Mouse (Mus musculus): ENCODE results near the gene Bcl6b. TPM values are rescaled to one million over a fixed set of nuclear protein-coding genes. Genes with fewer than 3 reads are reported as not detected.

The Bcl6b gene
- 18.1 and 19.8 TPM in 2 replicates for polyA plus RNA-seq (2015; fragmentation: Nextera tagmentation; extraction: Ambion mirVana)

DNA sequence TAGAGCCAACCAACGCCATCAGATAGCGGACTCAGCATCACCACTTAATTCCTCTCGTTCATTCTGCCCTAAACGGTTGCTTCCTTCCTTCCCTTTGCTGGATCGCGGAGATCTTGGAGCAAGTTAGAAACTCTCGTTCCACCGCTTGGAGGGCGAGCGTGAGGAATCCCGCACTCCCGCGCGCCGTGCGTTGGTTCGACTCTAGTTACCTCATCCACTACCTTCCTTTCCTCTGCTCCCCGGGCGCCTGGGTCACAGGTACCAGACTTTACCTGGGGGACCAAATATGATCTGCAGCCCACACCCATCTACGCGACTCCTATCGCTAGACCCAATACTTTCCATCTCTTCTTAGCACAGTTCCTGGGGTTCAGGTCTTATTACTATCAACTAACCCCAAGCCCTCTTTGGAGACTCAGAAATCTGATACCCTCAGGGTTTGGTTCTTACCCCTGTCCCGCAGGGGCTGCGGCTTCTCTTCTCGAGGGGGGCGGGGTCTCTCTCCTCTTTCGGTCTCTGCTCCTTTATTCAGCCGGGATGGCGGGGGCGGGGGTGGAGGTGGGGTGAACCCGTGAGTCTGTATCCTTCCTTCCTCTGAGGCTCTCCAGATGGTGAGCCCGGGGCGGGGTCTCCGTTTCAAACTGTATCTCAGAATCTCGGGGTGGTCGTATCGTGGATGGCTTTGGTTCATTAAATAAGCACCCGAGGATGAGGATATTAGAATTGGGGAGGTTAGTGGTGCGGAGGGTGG, at the start of gene Bcl6b:
TSS of gene Bcl6b (minus strand) at position 539 of the 751 bp plus-strand sequence.
- peaks cover 58% of the 10 kb centered on the region for H3K4me1 ChIP-seq (replicated peaks)
- 2% methylated on average over 39 of the region's 39 CpGs for WGBS
- peak within 1 kb of the TSS; percentile 54 for H3K9ac ChIP-seq
- no peak; the same call in 1 of the 2 replicates for ATAC-seq (replicated peaks; ENCODE audit: insufficient number of reproducible peaks, insufficient read depth, low FRiP score, low read depth)
- H3K4me2 ChIP-seq = peak within 1 kb of the TSS; percentile 60
- H3K27me3 ChIP-seq = peaks cover 53% of the 10 kb centered on the region
- H3K9me3 ChIP-seq (replicated peaks) = no peaks in the 10 kb centered on the region
- H3K36me3 ChIP-seq = no peaks in the 10 kb centered on the region
- H3K4me3 ChIP-seq = peak within 1 kb of the TSS; percentile 49
- H3K27ac ChIP-seq = peak within 1 kb of the TSS; percentile 86

DNA sequence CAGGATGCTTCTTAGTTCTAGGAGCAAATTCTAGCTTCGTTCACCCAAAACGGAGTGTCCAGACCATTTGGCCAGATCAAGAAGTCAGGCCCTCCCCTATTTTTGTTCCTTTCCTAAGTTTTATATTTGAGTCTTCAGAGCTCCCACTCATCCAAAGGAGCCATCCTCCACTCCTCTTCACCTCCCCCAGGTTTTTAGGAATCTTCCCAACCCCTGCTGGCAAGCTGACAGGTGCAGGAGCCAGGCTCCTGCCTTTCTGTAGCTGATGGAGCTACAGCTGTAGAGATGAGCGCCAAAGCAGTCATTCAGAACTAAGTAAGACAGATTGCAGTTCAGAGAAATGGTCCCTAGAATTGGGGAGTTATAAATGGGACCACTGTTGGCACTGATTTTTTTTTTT, 49.4 kb upstream of the Bcl6b start:
- no peaks in the 10 kb centered on the region for H3K36me3 ChIP-seq
- no peaks in the 10 kb centered on the region for H3K9me3 ChIP-seq (replicated peaks)
- no peak overlapping the region for H3K4me2 ChIP-seq
- WGBS = 80% methylated on average over 3 of the region's 3 CpGs
- peaks cover 7% of the 10 kb centered on the region for H3K4me1 ChIP-seq (replicated peaks)
- ATAC-seq (replicated peaks; ENCODE audit: insufficient number of reproducible peaks, insufficient read depth, low FRiP score, low read depth) = no peak
- H3K27ac ChIP-seq = no peak overlapping the region
- H3K27me3 ChIP-seq = no peaks in the 10 kb centered on the region
- H3K9ac ChIP-seq = no peak overlapping the region
- H3K4me3 ChIP-seq = no peak overlapping the region

DNA sequence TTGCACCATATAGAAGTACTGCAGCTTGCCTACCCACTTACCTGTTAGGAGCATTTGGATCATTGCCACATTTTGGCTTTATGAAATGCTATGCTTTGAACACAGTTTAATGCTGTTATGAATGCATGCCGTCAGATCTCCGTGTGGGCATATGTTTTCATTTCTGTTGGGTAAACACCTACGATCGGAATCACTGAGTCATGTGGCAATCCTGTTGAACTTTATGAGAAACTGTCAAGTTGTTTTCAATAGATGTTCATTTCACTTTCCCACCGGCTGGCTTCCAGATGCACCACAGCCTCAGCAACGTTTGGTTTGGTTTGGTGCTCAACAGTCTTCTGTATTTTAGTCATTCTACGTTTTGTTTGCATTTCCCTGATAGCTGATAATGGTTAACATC, 42.0 kb upstream of the Bcl6b start:
- no peak overlapping the region for H3K4me2 ChIP-seq
- no peak overlapping the region for H3K27ac ChIP-seq
- H3K27me3 ChIP-seq = no peaks in the 10 kb centered on the region
- no peak for ATAC-seq (replicated peaks; ENCODE audit: insufficient number of reproducible peaks, insufficient read depth, low FRiP score, low read depth)
- no peaks in the 10 kb centered on the region for H3K36me3 ChIP-seq
- no peaks in the 10 kb centered on the region for H3K9me3 ChIP-seq (replicated peaks)
- H3K9ac ChIP-seq = no peak overlapping the region
- no peak overlapping the region for H3K4me3 ChIP-seq
- 83% methylated on average over 7 of the region's 7 CpGs for WGBS
- H3K4me1 ChIP-seq (replicated peaks) = no peaks in the 10 kb centered on the region

DNA sequence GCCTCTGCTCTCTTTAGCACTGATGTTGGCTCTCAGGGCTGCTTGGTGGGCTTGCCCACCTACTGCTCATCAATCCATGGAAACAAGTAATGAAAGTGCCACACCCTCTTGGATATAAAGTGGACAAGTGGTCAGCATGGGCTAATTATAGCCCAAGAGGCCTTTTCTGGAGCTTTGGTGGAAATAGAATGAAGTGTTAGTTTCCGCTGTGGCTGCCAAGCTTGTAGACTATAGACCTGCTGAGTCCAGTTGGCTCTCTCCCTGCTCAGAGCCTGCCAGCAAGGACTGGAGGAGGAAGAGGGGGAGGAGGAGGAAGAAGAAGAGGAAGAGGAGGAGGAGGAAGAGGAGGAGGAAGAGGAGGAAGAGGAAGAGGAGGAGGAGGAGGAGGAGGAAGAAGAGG, 36.8 kb upstream of the Bcl6b start:
- ATAC-seq (replicated peaks; ENCODE audit: insufficient number of reproducible peaks, insufficient read depth, low FRiP score, low read depth) = peak; percentile 53
- no peaks in the 10 kb centered on the region for H3K9me3 ChIP-seq (replicated peaks)
- no peak overlapping the region for H3K9ac ChIP-seq
- no peak overlapping the region for H3K4me3 ChIP-seq
- peaks cover 11% of the 10 kb centered on the region for H3K4me1 ChIP-seq (replicated peaks)
- H3K27ac ChIP-seq = peak overlapping the region; percentile 36
- no peaks in the 10 kb centered on the region for H3K27me3 ChIP-seq
- H3K4me2 ChIP-seq = no peak overlapping the region
- WGBS = 54% methylated on average over 1 of the region's 1 CpGs
- H3K36me3 ChIP-seq = no peaks in the 10 kb centered on the region

DNA sequence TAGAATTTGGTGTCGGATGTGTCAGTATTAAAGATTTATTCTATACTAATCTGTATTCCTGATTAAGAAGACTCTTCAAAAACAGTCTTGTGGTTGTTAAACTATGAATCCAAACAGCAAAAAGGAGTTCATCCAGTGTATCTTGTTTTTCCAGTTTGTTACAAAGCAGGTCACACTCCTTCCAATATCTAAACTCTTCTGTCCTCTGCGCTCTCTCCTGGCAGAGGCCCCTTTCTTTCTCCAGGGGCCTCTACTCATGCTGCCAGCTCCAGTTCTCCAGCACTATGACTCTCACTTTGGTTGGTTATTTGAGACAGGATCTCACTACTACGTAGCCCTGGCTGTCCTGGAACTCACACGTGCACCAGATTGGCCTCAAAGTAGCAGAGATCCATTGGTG, 36.2 kb upstream of the Bcl6b start:
- H3K4me1 ChIP-seq (replicated peaks) = peaks cover 11% of the 10 kb centered on the region
- H3K9me3 ChIP-seq (replicated peaks) = no peaks in the 10 kb centered on the region
- H3K4me2 ChIP-seq = no peak overlapping the region
- no peak overlapping the region for H3K9ac ChIP-seq
- peak overlapping the region; percentile 36; the same call in 1 of the 2 replicates for H3K27ac ChIP-seq
- 61% methylated on average over 4 of the region's 4 CpGs for WGBS
- ATAC-seq (replicated peaks; ENCODE audit: insufficient number of reproducible peaks, insufficient read depth, low FRiP score, low read depth) = no peak
- H3K4me3 ChIP-seq = no peak overlapping the region
- H3K36me3 ChIP-seq = no peaks in the 10 kb centered on the region
- no peaks in the 10 kb centered on the region for H3K27me3 ChIP-seq

DNA sequence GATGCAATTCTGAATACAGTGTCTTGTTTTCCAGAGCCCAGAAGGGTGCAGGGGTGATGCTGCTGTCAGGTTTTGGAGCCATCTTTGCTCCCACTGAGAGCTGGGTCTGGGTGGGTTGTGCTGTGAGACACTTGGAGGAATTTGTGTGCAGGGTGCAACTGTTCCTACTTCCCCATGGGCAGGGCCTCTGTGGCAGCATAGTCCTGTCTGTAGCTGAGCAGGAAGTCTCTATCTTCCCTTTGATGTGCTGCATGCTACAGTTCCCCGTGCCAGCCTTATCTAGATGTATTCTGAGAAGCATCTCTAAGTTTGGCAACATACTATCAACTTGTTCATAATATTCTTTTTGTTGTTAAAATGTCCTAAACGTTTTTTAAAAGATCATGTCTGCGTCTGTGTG, 35.7 kb upstream of the Bcl6b start:
- no peaks in the 10 kb centered on the region for H3K36me3 ChIP-seq
- WGBS = 41% methylated on average over 3 of the region's 3 CpGs
- no peaks in the 10 kb centered on the region for H3K27me3 ChIP-seq
- H3K4me1 ChIP-seq (replicated peaks) = peaks cover 11% of the 10 kb centered on the region
- H3K27ac ChIP-seq = peak overlapping the region; percentile 20; the same call in 1 of the 2 replicates
- H3K9me3 ChIP-seq (replicated peaks) = no peaks in the 10 kb centered on the region
- ATAC-seq (replicated peaks; ENCODE audit: insufficient number of reproducible peaks, insufficient read depth, low FRiP score, low read depth) = no peak
- no peak overlapping the region for H3K4me3 ChIP-seq
- H3K9ac ChIP-seq = no peak overlapping the region
- no peak overlapping the region for H3K4me2 ChIP-seq

DNA sequence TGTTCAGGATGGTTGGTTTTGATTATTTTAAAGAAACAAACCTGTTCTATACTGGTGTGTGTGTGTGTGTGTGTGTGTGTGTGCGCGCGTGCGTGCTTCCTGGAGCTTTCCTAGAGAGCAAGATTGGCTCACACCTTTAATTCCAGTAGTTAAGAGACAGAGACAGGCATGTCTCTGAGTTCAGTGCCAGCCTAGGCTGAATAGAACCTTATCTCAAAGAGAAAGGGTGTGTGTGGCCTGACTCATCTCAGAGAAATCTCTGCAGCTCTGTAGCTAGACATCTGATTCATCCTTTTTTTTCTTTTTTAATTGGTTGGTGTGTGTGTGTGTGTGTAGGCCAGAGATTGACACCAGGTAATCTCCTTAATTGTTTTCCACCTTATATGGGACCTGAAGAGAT, 29.4 kb upstream of the Bcl6b start:
- 93% methylated on average over 4 of the region's 4 CpGs for WGBS
- no peak overlapping the region for H3K4me2 ChIP-seq

DNA sequence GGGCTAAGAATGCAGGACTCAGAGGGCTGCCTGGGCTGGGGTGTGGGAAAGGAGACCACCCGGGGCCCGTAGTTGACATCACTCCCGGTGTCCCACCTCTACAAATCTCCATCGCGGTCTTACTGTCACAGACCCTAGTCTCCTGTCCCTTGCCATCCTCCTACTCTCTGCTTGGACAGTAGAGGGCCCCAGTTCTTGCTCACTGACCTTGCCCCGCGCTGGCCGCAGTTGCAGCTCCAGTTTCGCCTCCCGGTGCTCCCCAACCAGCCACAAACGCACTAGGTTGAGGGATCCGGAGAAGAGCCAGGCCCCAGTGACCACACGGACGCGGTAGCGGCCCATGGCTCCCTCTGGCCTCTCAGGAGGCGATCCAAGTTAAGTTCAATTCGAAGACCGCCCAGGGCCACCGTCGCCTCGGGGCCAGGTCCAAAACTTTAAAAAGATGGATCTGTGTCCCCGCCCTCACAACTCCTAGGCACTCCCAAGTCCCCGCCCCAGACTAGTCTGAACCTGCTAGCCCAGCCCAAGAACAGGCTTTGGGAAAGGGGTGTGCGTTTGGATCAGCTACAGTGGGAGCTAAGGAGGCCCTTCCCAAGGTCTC, 25.4 kb upstream of the Bcl6b start, which contains the start of gene Alox12:
TSS of gene Alox12 (minus strand) at position 423 of the 601 bp plus-strand sequence.
- peak; percentile 60; the same call in 1 of the 2 replicates for ATAC-seq (replicated peaks; ENCODE audit: insufficient number of reproducible peaks, insufficient read depth, low FRiP score, low read depth)
- WGBS = under 1% methylated on average over 25 of the region's 25 CpGs
- no peak within 1 kb of the TSS for H3K27ac ChIP-seq
- peak within 1 kb of the TSS; percentile 56 for H3K9ac ChIP-seq
- H3K9me3 ChIP-seq (replicated peaks) = no peaks in the 10 kb centered on the region
- H3K4me1 ChIP-seq (replicated peaks) = peaks cover 15% of the 10 kb centered on the region
- peak within 1 kb of the TSS; percentile 49 for H3K4me3 ChIP-seq
- peak within 1 kb of the TSS; percentile 78 for H3K4me2 ChIP-seq
- no peaks in the 10 kb centered on the region for H3K36me3 ChIP-seq
- H3K27me3 ChIP-seq = peaks cover 37% of the 10 kb centered on the region

More for the DNA sequence above, 29.4 kb upstream of the Bcl6b start:
- no peaks in the 10 kb centered on the region for H3K9me3 ChIP-seq (replicated peaks)
- no peak overlapping the region for H3K4me3 ChIP-seq
- no peak overlapping the region for H3K9ac ChIP-seq
- peaks cover 12% of the 10 kb centered on the region for H3K4me1 ChIP-seq (replicated peaks)
- H3K27ac ChIP-seq = no peak overlapping the region
- H3K36me3 ChIP-seq = no peaks in the 10 kb centered on the region
- H3K27me3 ChIP-seq = peaks cover 19% of the 10 kb centered on the region
- ATAC-seq (replicated peaks; ENCODE audit: insufficient number of reproducible peaks, insufficient read depth, low FRiP score, low read depth) = no peak

DNA sequence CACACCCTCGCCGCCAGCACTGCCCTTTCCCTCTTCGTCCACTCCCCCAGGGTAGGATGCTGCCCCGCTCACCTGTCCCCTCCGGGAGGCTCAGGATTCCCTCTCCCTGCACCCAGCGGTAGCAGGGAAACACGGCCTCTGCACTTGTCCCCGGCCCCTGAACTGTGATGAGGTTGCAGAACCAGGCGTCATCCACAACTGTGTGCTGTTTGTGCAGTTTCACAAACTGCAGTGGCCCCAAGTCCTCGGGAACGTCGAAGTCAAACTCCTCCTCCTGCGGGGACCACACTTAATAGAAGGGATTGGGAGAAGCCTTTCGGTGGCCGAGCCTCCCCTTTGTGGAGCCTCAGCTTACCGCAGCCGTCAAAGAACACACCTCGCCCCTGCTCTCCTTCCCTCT, 24.7 kb upstream of the Bcl6b start:
- Histone ChIP-seq H3K4me3 (peak overlapping the region; percentile 49), H3K36me3 (no peaks in the 10 kb centered on the region), H3K4me2 (peak overlapping the region; percentile 78), H3K4me1 (replicated peaks) (peaks cover 15% of the 10 kb centered on the region), H3K9ac (peak overlapping the region; percentile 56; the same call in 1 of the 2 replicates), H3K27ac (no peak overlapping the region), H3K27me3 (peaks cover 37% of the 10 kb centered on the region), H3K9me3 (replicated peaks) (no peaks in the 10 kb centered on the region)
- ATAC-seq (replicated peaks; ENCODE audit: insufficient number of reproducible peaks, insufficient read depth, low FRiP score, low read depth) = no peak
- 7% methylated on average over 18 of the region's 18 CpGs for WGBS

DNA sequence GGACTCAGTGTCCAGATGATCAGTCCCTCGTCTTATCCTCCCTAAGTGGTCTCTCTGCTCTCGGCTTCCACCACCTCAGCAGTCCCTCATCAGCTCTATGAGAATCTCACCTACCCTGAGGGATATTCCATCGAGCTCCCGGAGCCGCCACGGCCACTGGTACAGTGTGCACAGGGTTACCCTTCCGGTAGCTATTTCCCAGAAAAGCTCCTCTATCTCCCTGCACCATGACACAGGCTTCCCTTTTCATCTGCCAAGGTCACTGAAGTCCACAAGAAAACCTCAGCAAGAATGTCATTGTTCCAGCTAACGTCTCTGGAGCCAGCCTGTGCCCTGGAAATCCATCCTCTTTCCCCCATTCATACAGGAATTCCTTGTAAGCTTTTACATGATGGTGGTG, 22.3 kb upstream of the Bcl6b start:
- peaks cover 15% of the 10 kb centered on the region for H3K4me1 ChIP-seq (replicated peaks)
- no peaks in the 10 kb centered on the region for H3K9me3 ChIP-seq (replicated peaks)
- H3K4me2 ChIP-seq = no peak overlapping the region
- H3K27ac ChIP-seq = no peak overlapping the region
- 64% methylated on average over 8 of the region's 8 CpGs for WGBS
- no peak for ATAC-seq (replicated peaks; ENCODE audit: insufficient number of reproducible peaks, insufficient read depth, low FRiP score, low read depth)
- H3K36me3 ChIP-seq = no peaks in the 10 kb centered on the region
- no peak overlapping the region for H3K9ac ChIP-seq
- H3K27me3 ChIP-seq = peaks cover 36% of the 10 kb centered on the region
- H3K4me3 ChIP-seq = no peak overlapping the region

DNA sequence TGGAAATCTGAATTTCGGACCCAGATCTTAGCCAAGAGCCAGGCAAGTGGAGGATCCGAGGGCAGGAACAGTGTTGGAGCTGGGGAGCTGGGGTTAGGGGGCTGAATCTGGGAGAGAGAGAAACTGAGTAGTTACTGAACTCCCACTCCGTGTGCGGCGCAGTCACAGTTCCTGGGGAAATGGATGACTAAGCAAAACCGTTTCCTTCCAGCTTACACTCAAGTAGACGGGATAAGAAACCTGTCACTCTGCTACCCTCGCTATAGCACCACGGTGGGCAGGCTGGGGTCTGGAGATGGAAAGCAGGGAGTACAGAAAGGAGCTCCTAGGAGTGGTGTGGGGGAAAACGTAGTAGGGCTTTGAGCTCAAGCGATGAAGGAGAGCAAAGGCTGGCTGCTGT, 20.6 kb upstream of the Bcl6b start:
- Histone ChIP-seq H3K4me3 (no peak overlapping the region), H3K9me3 (replicated peaks) (no peaks in the 10 kb centered on the region), H3K36me3 (no peaks in the 10 kb centered on the region), H3K27ac (no peak overlapping the region), H3K27me3 (peaks cover 42% of the 10 kb centered on the region), H3K9ac (no peak overlapping the region), H3K4me1 (replicated peaks) (peaks cover 13% of the 10 kb centered on the region), H3K4me2 (no peak overlapping the region)
- no peak for ATAC-seq (replicated peaks; ENCODE audit: insufficient number of reproducible peaks, insufficient read depth, low FRiP score, low read depth)
- WGBS = 50% methylated on average over 11 of the region's 11 CpGs

All from heart, embryonic 15.5 days (tissue).